ENCODE assay signal across 14 mouse cellular contexts in the genomic region with DNA sequence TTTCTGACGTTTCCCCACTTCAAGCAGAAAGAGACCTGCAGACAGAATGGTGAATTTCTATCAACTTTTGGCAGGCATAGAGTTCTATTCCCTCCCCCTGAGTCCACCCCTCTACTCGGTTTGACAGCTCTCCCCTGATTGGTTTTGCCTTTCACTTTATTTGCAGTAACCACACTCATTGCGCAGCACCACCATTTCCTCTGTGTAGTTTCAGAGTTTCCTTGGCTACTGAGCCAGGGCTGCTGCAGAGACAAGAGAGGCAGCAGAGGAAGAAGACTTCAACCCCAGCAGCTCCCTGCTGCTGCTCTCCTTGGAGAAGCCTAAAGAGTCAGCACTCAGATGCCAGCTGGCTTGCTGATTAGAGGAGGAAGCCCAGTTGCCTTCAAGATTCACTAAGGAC. TPM values are rescaled to one million over a fixed set of nuclear protein-coding genes. Genes with fewer than 3 reads are reported as not detected.
DNase-seq lines count a peak whose midpoint lies in the region; ATAC-seq and TF ChIP-seq lines count a peak whose summit lies in the region.
"Had no signal": no experiment of that assay in that cellular context is flagged by ENCODE, and none has a peak within 500 bp of the region (broad histone marks: within the 10 kb centered on the region; RNA-seq: fewer than 3 reads in every experiment).

No protein-coding gene starts in this region.

- no peaks in the 10 kb centered on the region for H3K27me3 ChIP-seq in lung, embryonic 16.5 days (ENCODE audit: control insufficient read depth, insufficient read depth, low read depth, low read length)
- no peaks in the 10 kb centered on the region for H3K27me3 ChIP-seq in ES-Bruce4 (ENCODE audit: control insufficient read depth, insufficient read depth, low read length, poor library complexity, severe bottlenecking)
- H3K27me3 ChIP-seq: hindbrain, embryonic 13.5 days; limb, embryonic 12.5 days had no signal

- no peak overlapping the region for H3K9ac ChIP-seq in lung, embryonic 16.5 days (ENCODE audit: low read length)
- H3K9ac ChIP-seq in ES-Bruce4 (ENCODE audit: low read depth, poor library complexity, severe bottlenecking), result no peak overlapping the region
- H3K9ac ChIP-seq: hindbrain, embryonic 13.5 days; limb, embryonic 12.5 days had no signal

- H3K36me3 ChIP-seq in lung, embryonic 16.5 days (ENCODE audit: control insufficient read depth, insufficient read depth, low read length), result no peaks in the 10 kb centered on the region
- no peaks in the 10 kb centered on the region for H3K36me3 ChIP-seq in ES-Bruce4 (ENCODE audit: control insufficient read depth, insufficient read depth, low read length, poor library complexity, severe bottlenecking)
- H3K36me3 ChIP-seq: hindbrain, embryonic 13.5 days; limb, embryonic 12.5 days; midbrain, embryonic 10.5 days had no signal

- H3K4me1 ChIP-seq in lung, embryonic 16.5 days (replicated peaks; ENCODE audit: control insufficient read depth, insufficient read depth, low read length), result no peaks in the 10 kb centered on the region
- H3K4me1 ChIP-seq in ES-Bruce4 (ENCODE audit: control insufficient read depth, insufficient read depth, low read length), result peaks cover 2% of the 10 kb centered on the region
- H3K4me1 ChIP-seq: hindbrain, embryonic 13.5 days; limb, embryonic 12.5 days had no signal

- H3K9me3 ChIP-seq in lung, embryonic 16.5 days (ENCODE audit: control insufficient read depth, low read length), result no peaks in the 10 kb centered on the region
- 0 out of 2 replicates have a peak, but pooled peaks cover 2% of the 10 kb centered on the region for H3K9me3 ChIP-seq in ES-Bruce4 (replicated peaks; ENCODE audit: control insufficient read depth, insufficient read depth, low read length, poor library complexity, severe bottlenecking)
- H3K9me3 ChIP-seq: hindbrain, embryonic 13.5 days; limb, embryonic 12.5 days; midbrain, embryonic 10.5 days had no signal

- TF ChIP-seq POLR2A in ES-Bruce4 (IDR thresholded peaks at IDR 0.05; ENCODE audit: insufficient read depth, low read length), result no peak

- no peak for TF ChIP-seq EP300 in ES-Bruce4 (IDR thresholded peaks at IDR 0.05; ENCODE audit: insufficient read depth, low read depth, low read length)

- 15% methylated on average over 3 of the region's 3 CpGs for WGBS in lung, embryonic 16.5 days

- no peak overlapping the region for H3K27ac ChIP-seq in lung, embryonic 16.5 days (ENCODE audit: low read length)
- peak overlapping the region; percentile 29 for H3K27ac ChIP-seq in ES-Bruce4 (ENCODE audit: insufficient read depth, low read length)
- H3K27ac ChIP-seq: hindbrain, embryonic 13.5 days; limb, embryonic 12.5 days; midbrain, embryonic 10.5 days had no signal

- no peak for DNase-seq in lung, postnatal 14 days
- no peak for DNase-seq in thymus, postnatal 10 days (ENCODE audit: low spot score in 2 of 2)
- DNase-seq in Muller cell, postnatal 12 days (ENCODE audit: inconsistent ontology term), result no peak
- DNase-seq: cerebellum, adult 11 months; kidney, adult 8-10 months; right cerebral cortex, postnatal 4 days had no signal

- TF ChIP-seq CTCF in ES-Bruce4 (IDR thresholded peaks at IDR 0.05; ENCODE audit: low read depth, low read length), result no peak

- no peak overlapping the region for H3K4me2 ChIP-seq in lung, embryonic 16.5 days (ENCODE audit: low read depth, low read length)
- H3K4me2 ChIP-seq: hindbrain, embryonic 13.5 days; limb, embryonic 12.5 days had no signal

- 0 out of 2 replicates have a peak, but pooled peaks have one; percentile 41 for ATAC-seq in lung, embryonic 16.5 days (ENCODE audit: low read depth)
- ATAC-seq in common myeloid progenitor, adult 5-6 weeks (replicated peaks; ENCODE audit: low read depth, poor library complexity, severe bottlenecking), result peak; percentile 97
- peak; percentile 56; the same call in 1 of the 2 replicates for ATAC-seq in monocyte, adult 5-6 weeks (replicated peaks; ENCODE audit: insufficient number of reproducible peaks, low FRiP score, low TSS enrichment, poor library complexity, severe bottlenecking)

- H3K4me3 ChIP-seq in lung, embryonic 16.5 days (ENCODE audit: low read length), result no peak overlapping the region
- H3K4me3 ChIP-seq in ES-Bruce4 (ENCODE audit: low read depth, low read length), result no peak overlapping the region
- H3K4me3 ChIP-seq: hindbrain, embryonic 13.5 days; limb, embryonic 12.5 days; midbrain, embryonic 10.5 days had no signal

RNA-seq across cellular contexts. Expression of gene Dse, which starts 27.9 kb away (rescaled TPM):
- 29.5 and 31.4 TPM in 2 replicates for polyA plus RNA-seq in lung, embryonic 16.5 days (2015; fragmentation: Nextera tagmentation; extraction: Ambion mirVana)
- 51.4 and 59.1 TPM in 2 replicates for polyA plus RNA-seq in ES-Bruce4 (2011; ENCODE audit: insufficient read depth, insufficient read length, low read depth, missing spikeins)
- 0.87 and 1.9 TPM in 2 replicates for total RNA-seq in common myeloid progenitor, adult 5-6 weeks (2017)
- total RNA-seq in monocyte, adult 5-6 weeks (2017), result 52.8 to 55.4 TPM (median 53.9 TPM) in 3 replicates
- total RNA-seq: MEL had no signal

RNA-seq across cellular contexts. Expression of gene Tspyl1, which starts 46.6 kb away (rescaled TPM):
- 66.8 and 68.1 TPM in 2 replicates for polyA plus RNA-seq in lung, embryonic 16.5 days (2015; fragmentation: Nextera tagmentation; extraction: Ambion mirVana)
- polyA plus RNA-seq in ES-Bruce4 (2011; ENCODE audit: insufficient read depth, insufficient read length, low read depth, missing spikeins), result 35.3 and 36.8 TPM in 2 replicates
- 54.7 and 57.7 TPM in 2 replicates for total RNA-seq in common myeloid progenitor, adult 5-6 weeks (2017)
- total RNA-seq in monocyte, adult 5-6 weeks (2017), result 84.6 to 91.2 TPM (median 86.2 TPM) in 3 replicates

Comparison
In these comparisons a context has a peak if more than half of its experiments do, and no peak if none do; other contexts are left out.
1. ATAC-seq: peak in every context shown above with its lines; median percentile 97 in common myeloid progenitor, adult 5-6 weeks; 56 in monocyte, adult 5-6 weeks; 41 in lung, embryonic 16.5 days.
2. RNA of gene Dse, which starts 27.9 kb away (total RNA-seq): 52.8 to 55.4 TPM in monocyte, adult 5-6 weeks; 0.87 to 1.9 TPM in common myeloid progenitor, adult 5-6 weeks; every median in the first group is over 10 times any median in the second.